Mouse (Mus musculus) lung, adult 2 months (tissue): ENCODE measurements around the gene Mthfr.

Experiments used
- CTCF ChIP-seq: fragments of 200-500 bp; IDR thresholded peaks from 2 replicates; pipeline ENCODE4 v1.5.1; 2011; ENCODE audit warnings: mild to moderate bottlenecking, low read length, control low read depth; ENCODE audit not compliant: insufficient read depth
- POLR2A ChIP-seq: fragments of 200-500 bp; IDR thresholded peaks from 2 replicates; pipeline ENCODE4 v1.6.1; 2011; ENCODE audit warnings: low read depth, mild to moderate bottlenecking, control low read depth, low read length, borderline replicate concordance; ENCODE audit errors: extremely low read depth

DNA sequence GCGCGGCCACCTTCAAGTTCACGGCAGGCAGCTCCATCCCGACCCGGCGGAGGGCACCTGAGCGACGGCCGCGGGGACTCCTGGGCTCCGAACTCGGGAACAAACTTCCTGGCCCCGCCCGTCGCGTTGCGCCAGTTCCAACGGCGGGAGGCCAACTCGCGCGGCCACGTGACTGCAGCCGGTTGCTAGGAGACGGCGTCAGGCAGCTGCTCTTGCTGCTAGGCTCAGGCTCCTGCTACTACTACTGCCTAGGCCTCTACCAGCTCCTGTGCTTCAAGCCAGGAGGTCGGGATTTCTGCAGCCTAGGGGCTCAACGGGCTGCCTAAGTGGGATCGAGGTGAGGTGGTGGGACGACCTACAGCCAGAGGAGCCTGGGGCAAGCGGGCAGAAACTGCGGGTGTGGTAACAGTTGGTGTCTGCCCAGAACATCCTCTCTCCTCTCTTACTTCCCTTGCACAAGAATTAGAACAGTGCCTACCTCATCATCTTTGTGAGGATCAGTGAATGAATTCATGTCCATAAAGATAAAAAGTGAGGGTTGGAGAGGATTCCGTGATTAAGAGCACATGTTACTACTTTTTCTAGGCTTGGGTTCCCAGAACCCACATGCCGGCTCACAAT, 49.1 kb downstream of the Mthfr start, which contains the start of gene Agtrap:
- TF ChIP-seq CTCF (no peak), POLR2A (peak; percentile 56; the same call in 1 of the 2 replicates)
